Mouse (Mus musculus): ENCODE results near the gene Tspan10. TPM values are rescaled to one million over a fixed set of nuclear protein-coding genes. Genes with fewer than 3 reads are reported as not detected.

Tspan10 gene
- polyA plus RNA-seq, 1 experiment from 2014 or later: not detected

DNA sequence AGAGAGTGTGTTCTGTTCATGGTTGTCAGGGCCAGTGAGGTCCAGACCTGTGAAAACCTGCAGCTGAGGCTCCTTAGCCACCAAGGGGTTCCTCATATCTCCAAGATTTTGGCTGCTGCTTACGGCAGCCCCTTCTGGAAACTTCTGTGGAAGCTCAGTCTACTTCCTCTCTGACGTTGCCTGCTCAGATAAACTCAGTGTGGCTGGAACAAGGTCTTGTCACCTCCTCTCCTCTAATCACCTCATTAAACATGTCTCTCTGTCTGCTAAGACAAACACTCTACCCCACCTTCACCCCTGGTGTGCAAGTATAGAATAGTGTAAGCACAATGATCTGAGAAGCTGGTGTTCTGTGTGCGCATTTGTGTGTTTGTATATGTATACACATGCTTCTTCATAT lies 3.0 kb downstream of the Tspan10 start:
- DNase-seq (ENCODE audit: low spot score) (no peak), ATAC-seq (ENCODE audit: low FRiP score) (no peak)
- Histone ChIP-seq H3K9me3 (ENCODE audit: control insufficient read depth, low read length) (no peaks in the 10 kb centered on the region), H3K27ac (ENCODE audit: low read depth, low read length) (no peak overlapping the region), H3K4me2 (replicated peaks; ENCODE audit: low read depth, low read length) (no peak overlapping the region), H3K4me3 (ENCODE audit: low read depth, low read length) (no peak overlapping the region), H3K27me3 (ENCODE audit: control insufficient read depth, insufficient read depth, low read length) (no peaks in the 10 kb centered on the region), H3K9ac (ENCODE audit: low read depth, low read length) (no peak overlapping the region), H3K4me1 (replicated peaks; ENCODE audit: control insufficient read depth, insufficient read depth, low read length) (no peaks in the 10 kb centered on the region), H3K36me3 (ENCODE audit: control insufficient read depth, insufficient read depth, low read length) (no peaks in the 10 kb centered on the region)
- 88% methylated on average over 3 of the region's 3 CpGs for WGBS

DNA sequence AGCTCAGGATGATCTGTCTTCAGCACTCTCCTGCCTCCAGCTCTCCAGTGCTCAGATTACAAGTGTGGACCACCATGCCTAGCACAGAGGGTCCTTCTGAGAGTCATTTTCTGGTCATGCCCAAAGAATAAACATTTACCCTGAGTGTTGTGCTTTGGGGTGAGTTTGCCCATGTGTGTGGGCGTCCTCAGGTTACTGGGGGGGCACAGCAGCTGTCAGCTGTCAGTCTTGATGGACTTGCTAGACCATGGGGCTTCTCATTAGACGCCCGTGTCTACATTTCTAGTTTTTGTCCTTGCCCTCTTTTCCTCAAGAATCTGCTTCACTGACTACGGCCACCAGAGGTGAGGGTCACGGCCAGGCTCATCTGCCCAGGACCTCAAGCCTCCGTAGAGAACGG lies 4.7 kb downstream of the Tspan10 start:
- no peak overlapping the region for H3K9ac ChIP-seq (ENCODE audit: low read depth, low read length)
- H3K27me3 ChIP-seq (ENCODE audit: control insufficient read depth, insufficient read depth, low read length): no peaks in the 10 kb centered on the region
- H3K4me2 ChIP-seq (replicated peaks; ENCODE audit: low read depth, low read length): no peak overlapping the region
- 73% methylated on average over 7 of the region's 7 CpGs for WGBS
- no peaks in the 10 kb centered on the region for H3K4me1 ChIP-seq (replicated peaks; ENCODE audit: control insufficient read depth, insufficient read depth, low read length)
- no peaks in the 10 kb centered on the region for H3K36me3 ChIP-seq (ENCODE audit: control insufficient read depth, insufficient read depth, low read length)
- no peak overlapping the region for H3K27ac ChIP-seq (ENCODE audit: low read depth, low read length)
- ATAC-seq (ENCODE audit: low FRiP score) (no peak), DNase-seq (ENCODE audit: low spot score) (no peak)
- H3K9me3 ChIP-seq (ENCODE audit: control insufficient read depth, low read length): no peaks in the 10 kb centered on the region
- H3K4me3 ChIP-seq (ENCODE audit: low read depth, low read length): no peak overlapping the region

GRCm38 (mm10) chr11:120452246-120452645 lies 9.8 kb downstream of the Tspan10 start:
- DNase-seq (ENCODE audit: low spot score): no peak
- no peak overlapping the region for H3K4me2 ChIP-seq (replicated peaks; ENCODE audit: low read depth, low read length)
- no peak overlapping the region for H3K4me3 ChIP-seq (ENCODE audit: low read depth, low read length)
- no peak for ATAC-seq (ENCODE audit: low FRiP score)
- 68% methylated on average over 3 of the region's 3 CpGs for WGBS
- no peaks in the 10 kb centered on the region for H3K9me3 ChIP-seq (ENCODE audit: control insufficient read depth, low read length)
- no peaks in the 10 kb centered on the region for H3K27me3 ChIP-seq (ENCODE audit: control insufficient read depth, insufficient read depth, low read length)
- no peak overlapping the region for H3K27ac ChIP-seq (ENCODE audit: low read depth, low read length)
- no peaks in the 10 kb centered on the region; the same call in 1 of the 2 replicates for H3K4me1 ChIP-seq (replicated peaks; ENCODE audit: control insufficient read depth, insufficient read depth, low read length)
- no peak overlapping the region for H3K9ac ChIP-seq (ENCODE audit: low read depth, low read length)
- no peaks in the 10 kb centered on the region for H3K36me3 ChIP-seq (ENCODE audit: control insufficient read depth, insufficient read depth, low read length)

- H3K4me1 ChIP-seq (replicated peaks; ENCODE audit: control insufficient read depth, insufficient read depth, low read length): no peaks in the 10 kb centered on the region; the same call in 1 of the 2 replicates
- H3K27ac ChIP-seq (ENCODE audit: low read depth, low read length): no peak within 1 kb of the TSS
- ATAC-seq (ENCODE audit: low FRiP score) (no peak), DNase-seq (ENCODE audit: low spot score) (no peak)
- no peaks in the 10 kb centered on the region for H3K27me3 ChIP-seq (ENCODE audit: control insufficient read depth, insufficient read depth, low read length)
- no peak within 1 kb of the TSS for H3K4me3 ChIP-seq (ENCODE audit: low read depth, low read length)
- H3K9ac ChIP-seq (ENCODE audit: low read depth, low read length): no peak within 1 kb of the TSS
- WGBS: 86% methylated on average over 4 of the region's 4 CpGs
- H3K4me2 ChIP-seq (replicated peaks; ENCODE audit: low read depth, low read length): no peak within 1 kb of the TSS
- H3K36me3 ChIP-seq (ENCODE audit: control insufficient read depth, insufficient read depth, low read length): no peaks in the 10 kb centered on the region
- H3K9me3 ChIP-seq (ENCODE audit: control insufficient read depth, low read length): no peaks in the 10 kb centered on the region
Observed at GRCm38 (mm10) chr11:120453306-120453705, 10.9 kb downstream of the Tspan10 start, which contains the start of gene Pde6g. Gene Pde6g (minus strand): TSS chr11:120453500.

DNA sequence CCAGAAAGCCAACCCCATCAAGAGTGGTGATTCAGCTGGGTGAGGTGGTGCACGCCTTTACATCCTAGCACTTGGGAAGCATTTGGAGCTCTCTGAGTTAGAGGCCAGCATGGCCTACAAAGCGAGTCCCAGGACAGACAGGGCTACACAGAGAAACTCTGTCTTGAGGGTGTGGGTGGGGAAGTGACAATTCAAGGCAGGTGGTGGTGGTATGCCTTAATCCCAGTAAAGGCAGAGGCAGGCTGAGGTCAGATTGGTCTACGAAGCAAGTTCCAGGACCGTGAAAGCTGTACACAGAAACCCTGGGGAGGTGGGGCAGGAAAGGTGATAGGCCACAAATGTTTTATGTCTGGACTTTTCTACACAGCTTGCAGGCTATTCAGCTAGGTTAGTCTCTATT lies 12.5 kb downstream of the Tspan10 start:
- no peaks in the 10 kb centered on the region for H3K9me3 ChIP-seq (ENCODE audit: control insufficient read depth, low read length)
- H3K4me2 ChIP-seq (replicated peaks; ENCODE audit: low read depth, low read length): no peak overlapping the region
- 92% methylated on average over 4 of the region's 4 CpGs for WGBS
- no peaks in the 10 kb centered on the region for H3K27me3 ChIP-seq (ENCODE audit: control insufficient read depth, insufficient read depth, low read length)
- H3K4me3 ChIP-seq (ENCODE audit: low read depth, low read length): no peak overlapping the region
- H3K27ac ChIP-seq (ENCODE audit: low read depth, low read length): no peak overlapping the region
- H3K36me3 ChIP-seq (ENCODE audit: control insufficient read depth, insufficient read depth, low read length): no peaks in the 10 kb centered on the region
- no peak for DNase-seq (ENCODE audit: low spot score)
- no peak for ATAC-seq (ENCODE audit: low FRiP score)
- no peaks in the 10 kb centered on the region; the same call in 1 of the 2 replicates for H3K4me1 ChIP-seq (replicated peaks; ENCODE audit: control insufficient read depth, insufficient read depth, low read length)
- no peak overlapping the region for H3K9ac ChIP-seq (ENCODE audit: low read depth, low read length)

DNA sequence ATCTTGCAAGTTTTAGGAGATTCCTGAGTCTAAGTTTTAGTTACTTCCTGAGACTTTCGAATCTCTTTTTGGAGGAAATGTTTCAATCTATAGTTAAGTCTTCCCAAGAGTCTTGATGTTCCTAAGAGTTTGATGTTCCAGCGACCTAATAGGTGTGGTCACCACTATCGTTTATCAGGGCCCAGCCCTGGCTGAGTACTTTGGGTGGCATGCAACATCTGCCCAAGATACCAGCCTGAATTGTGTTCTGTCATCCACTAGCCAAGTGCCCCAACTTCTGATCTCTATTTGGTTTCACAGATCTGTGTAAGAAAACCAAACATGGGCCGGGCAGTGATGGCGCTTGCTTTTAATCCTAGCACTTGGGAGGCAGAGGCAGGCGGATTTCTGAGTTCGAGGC lies 13.0 kb downstream of the Tspan10 start:
- Histone ChIP-seq H3K36me3 (ENCODE audit: control insufficient read depth, insufficient read depth, low read length) (no peaks in the 10 kb centered on the region), H3K27ac (ENCODE audit: low read depth, low read length) (no peak overlapping the region), H3K4me1 (replicated peaks; ENCODE audit: control insufficient read depth, insufficient read depth, low read length) (no peaks in the 10 kb centered on the region; the same call in 1 of the 2 replicates), H3K4me3 (ENCODE audit: low read depth, low read length) (no peak overlapping the region), H3K9ac (ENCODE audit: low read depth, low read length) (no peak overlapping the region), H3K27me3 (ENCODE audit: control insufficient read depth, insufficient read depth, low read length) (no peaks in the 10 kb centered on the region), H3K4me2 (replicated peaks; ENCODE audit: low read depth, low read length) (no peak overlapping the region), H3K9me3 (ENCODE audit: control insufficient read depth, low read length) (no peaks in the 10 kb centered on the region)
- no peak for ATAC-seq (ENCODE audit: low FRiP score)
- DNase-seq (ENCODE audit: low spot score): no peak
- WGBS: 91% methylated on average over 7 of the region's 7 CpGs

- ATAC-seq (ENCODE audit: low FRiP score) (no peak), DNase-seq (ENCODE audit: low spot score) (no peak)
- H3K27me3 ChIP-seq (ENCODE audit: control insufficient read depth, insufficient read depth, low read length): no peaks in the 10 kb centered on the region
- peak overlapping the region; percentile 92 for H3K4me2 ChIP-seq (replicated peaks; ENCODE audit: low read depth, low read length)
- peak overlapping the region; percentile 93 for H3K9ac ChIP-seq (ENCODE audit: low read depth, low read length)
- no peaks in the 10 kb centered on the region for H3K36me3 ChIP-seq (ENCODE audit: control insufficient read depth, insufficient read depth, low read length)
- H3K4me1 ChIP-seq (replicated peaks; ENCODE audit: control insufficient read depth, insufficient read depth, low read length): no peaks in the 10 kb centered on the region; the same call in 1 of the 2 replicates
- 38% methylated on average over 14 of the region's 14 CpGs for WGBS
- H3K4me3 ChIP-seq (ENCODE audit: low read depth, low read length): peak overlapping the region; percentile 91
- H3K27ac ChIP-seq (ENCODE audit: low read depth, low read length): peak overlapping the region; percentile 63
- H3K9me3 ChIP-seq (ENCODE audit: control insufficient read depth, low read length): no peaks in the 10 kb centered on the region
Observed at GRCm38 (mm10) chr11:120457370-120457769, 14.9 kb downstream of the Tspan10 start.

DNA sequence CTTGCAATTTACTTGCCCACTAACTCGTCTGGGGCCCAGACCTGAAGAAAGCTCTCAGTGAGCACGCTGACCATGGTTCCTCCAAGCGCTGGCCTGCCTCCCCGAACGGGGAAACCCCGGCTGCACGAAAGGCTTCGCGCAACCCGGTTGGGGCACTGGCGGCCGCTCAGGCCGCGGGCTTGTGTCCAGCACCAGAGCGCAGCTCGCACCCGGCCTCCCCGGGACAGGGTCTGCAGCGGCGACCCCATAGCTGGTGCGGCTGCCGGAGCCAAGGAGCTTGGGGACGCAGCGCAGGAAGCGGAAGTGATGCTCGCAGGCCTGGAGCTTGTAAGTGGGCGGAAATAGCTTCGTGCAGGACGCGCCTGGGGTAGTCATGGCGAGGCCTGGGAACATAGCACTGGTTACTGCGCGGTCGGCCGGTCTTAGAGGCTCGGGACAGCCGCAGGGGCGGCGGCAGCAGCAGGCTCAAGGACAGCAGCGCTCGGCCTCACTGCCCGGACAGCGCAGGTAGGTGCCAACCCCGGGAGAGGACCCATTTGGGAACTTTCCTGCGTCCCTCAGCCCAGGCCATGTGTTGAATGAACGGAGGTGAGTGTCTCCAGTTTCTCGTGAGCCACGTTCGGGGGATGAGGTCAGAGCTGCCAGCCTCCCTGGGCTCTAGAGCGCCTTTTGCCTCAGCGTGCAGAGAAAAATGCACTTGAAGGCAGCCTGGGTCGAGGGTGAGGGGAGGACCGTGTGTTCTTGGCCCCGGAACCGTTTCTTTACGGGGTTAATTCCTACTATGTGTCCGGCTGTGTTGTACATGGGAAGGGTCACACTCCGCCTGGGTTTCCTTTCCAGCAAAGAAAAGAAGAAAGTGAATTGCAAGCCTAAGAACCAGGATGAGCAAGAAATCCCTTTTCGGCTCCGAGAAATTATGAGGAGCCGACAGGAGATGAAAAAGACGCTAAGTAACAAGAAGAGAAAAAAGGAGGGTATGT lies 15.6 kb downstream of the Tspan10 start, which contains the start of the genes Oxld1 and Ccdc137:
Oxld1 (minus strand) TSS at position 297 of the 980 bp plus-strand sequence.
Ccdc137 (plus strand) TSS at position 344 of the 980 bp plus-strand sequence.
- no peaks in the 10 kb centered on the region for H3K36me3 ChIP-seq (ENCODE audit: control insufficient read depth, insufficient read depth, low read length)

More for the DNA sequence above, 15.6 kb downstream of the Tspan10 start, which contains the start of the genes Oxld1 and Ccdc137:
- H3K27ac ChIP-seq (ENCODE audit: low read depth, low read length): peak within 1 kb of the TSS; percentile 63
- no peaks in the 10 kb centered on the region for H3K9me3 ChIP-seq (ENCODE audit: control insufficient read depth, low read length)
- no peaks in the 10 kb centered on the region for H3K27me3 ChIP-seq (ENCODE audit: control insufficient read depth, insufficient read depth, low read length)
- H3K4me1 ChIP-seq (replicated peaks; ENCODE audit: control insufficient read depth, insufficient read depth, low read length): no peaks in the 10 kb centered on the region; the same call in 1 of the 2 replicates
- H3K9ac ChIP-seq (ENCODE audit: low read depth, low read length): peak within 1 kb of the TSS; percentile 93
- peak within 1 kb of the TSS; percentile 91 for H3K4me3 ChIP-seq (ENCODE audit: low read depth, low read length)
- WGBS: 5% methylated on average over 62 of the region's 62 CpGs
- peak within 1 kb of the TSS; percentile 92 for H3K4me2 ChIP-seq (replicated peaks; ENCODE audit: low read depth, low read length)
- DNase-seq (ENCODE audit: low spot score): peak; percentile 86
- peak; percentile 86 for ATAC-seq (ENCODE audit: low FRiP score)
